7 mouse cellular contexts compared by ENCODE assay signal in the genomic region with DNA sequence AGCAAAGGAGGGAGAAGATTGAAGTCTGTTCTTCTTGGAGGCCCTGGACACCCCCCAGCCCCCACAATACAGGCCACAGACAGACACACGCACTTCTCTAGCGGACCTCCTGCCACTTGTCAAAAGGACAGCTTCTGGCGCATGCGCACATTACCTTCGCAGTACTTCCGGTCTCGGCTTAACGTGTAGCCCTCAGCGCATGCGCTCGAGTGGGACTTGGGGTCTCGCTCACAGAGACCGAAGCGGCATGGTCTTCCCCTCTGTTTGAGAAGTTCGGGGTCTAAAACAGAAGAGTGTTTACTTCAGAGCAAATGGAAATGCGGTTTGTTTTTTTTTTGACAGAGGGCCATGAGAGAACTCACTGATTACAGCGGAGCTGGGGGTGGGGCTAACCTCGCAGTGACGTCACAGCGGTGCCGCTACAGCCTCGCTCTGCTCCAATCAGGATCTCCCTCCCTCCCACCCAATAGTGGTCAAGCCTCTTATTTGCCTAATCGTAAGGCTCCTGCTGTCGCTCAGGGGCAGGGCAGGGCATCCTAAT. TPM values are rescaled to one million over a fixed set of nuclear protein-coding genes. Genes with fewer than 3 reads are reported as not detected.
DNase-seq lines count a peak whose midpoint lies in the region; ATAC-seq lines count a peak whose summit lies in the region.

No protein-coding gene starts in this region.

- under 1% methylated on average over 24 of the region's 24 CpGs for WGBS in embryonic facial prominence, embryonic 12.5 days
- under 1% methylated on average over 24 of the region's 24 CpGs for WGBS in limb, embryonic 11.5 days
- whole genome bisulfite sequencing in midbrain, embryonic 14.5 days: 2% methylated on average over 24 of the region's 24 CpGs

- H3K4me2 ChIP-seq in embryonic facial prominence, embryonic 12.5 days (replicated peaks): peak overlapping the region; percentile 71
- H3K4me2 ChIP-seq in limb, embryonic 11.5 days (ENCODE audit: low read depth, severe bottlenecking): peak overlapping the region; percentile 52
- H3K4me2 ChIP-seq in midbrain, embryonic 14.5 days (ENCODE audit: low read length): peak overlapping the region; percentile 65

- no peaks in the 10 kb centered on the region for H3K27me3 ChIP-seq in embryonic facial prominence, embryonic 12.5 days
- H3K27me3 ChIP-seq in limb, embryonic 11.5 days (ENCODE audit: control insufficient read depth, insufficient read depth, low read length): no peaks in the 10 kb centered on the region
- no peaks in the 10 kb centered on the region for H3K27me3 ChIP-seq in midbrain, embryonic 14.5 days (ENCODE audit: control insufficient read depth, insufficient read depth, low read length)

- peak; percentile 92 for DNase-seq in adrenal gland, postnatal 25 days
- DNase-seq in heart, adult 11 months: peak; percentile 99
- peak; percentile 94 for DNase-seq in kidney, adult 18-20 months
- DNase-seq in limb, embryonic 11.5 days (ENCODE audit: low spot score): peak; percentile 94
- DNase-seq in midbrain, embryonic 14.5 days: peak; percentile 99
- peak; percentile 87 to 89 for DNase-seq in spleen, adult 18-20 months

- H3K9ac ChIP-seq in embryonic facial prominence, embryonic 12.5 days: peak overlapping the region; percentile 53
- peak overlapping the region; percentile 36; the same call in 1 of the 2 replicates for H3K9ac ChIP-seq in limb, embryonic 11.5 days (ENCODE audit: low read length)
- peak overlapping the region; percentile 34 for H3K9ac ChIP-seq in midbrain, embryonic 14.5 days (replicated peaks; ENCODE audit: low read length)

- H3K36me3 ChIP-seq in embryonic facial prominence, embryonic 12.5 days: no peaks in the 10 kb centered on the region
- H3K36me3 ChIP-seq in limb, embryonic 11.5 days (ENCODE audit: control insufficient read depth, insufficient read depth, low read length): no peaks in the 10 kb centered on the region
- no peaks in the 10 kb centered on the region for H3K36me3 ChIP-seq in midbrain, embryonic 14.5 days (ENCODE audit: control insufficient read depth, insufficient read depth, low read length)

- H3K27ac ChIP-seq in embryonic facial prominence, embryonic 12.5 days: peak overlapping the region; percentile 72
- no peak overlapping the region for H3K27ac ChIP-seq in limb, embryonic 11.5 days (replicated peaks; ENCODE audit: low read depth, low read length)
- peak overlapping the region; percentile 75 for H3K27ac ChIP-seq in midbrain, embryonic 14.5 days (replicated peaks; ENCODE audit: low read depth, low read length)

- ATAC-seq in embryonic facial prominence, embryonic 12.5 days (ENCODE audit: insufficient number of reproducible peaks, insufficient read depth, low FRiP score, low TSS enrichment): peak; percentile 96
- peak; percentile 96 for ATAC-seq in limb, embryonic 11.5 days (ENCODE audit: insufficient number of reproducible peaks, low FRiP score, low TSS enrichment, low read depth)
- peak; percentile 98 for ATAC-seq in midbrain, embryonic 14.5 days (ENCODE audit: low FRiP score, low TSS enrichment)

- peaks cover 3% of the 10 kb centered on the region; the same call in 1 of the 2 replicates for H3K4me1 ChIP-seq in embryonic facial prominence, embryonic 12.5 days
- H3K4me1 ChIP-seq in limb, embryonic 11.5 days (ENCODE audit: control insufficient read depth, insufficient read depth, low read length): no peaks in the 10 kb centered on the region
- H3K4me1 ChIP-seq in midbrain, embryonic 14.5 days (ENCODE audit: control insufficient read depth, insufficient read depth, low read length): peaks cover 4% of the 10 kb centered on the region

- H3K4me3 ChIP-seq in embryonic facial prominence, embryonic 12.5 days: peak overlapping the region; percentile 46
- H3K4me3 ChIP-seq in limb, embryonic 11.5 days (ENCODE audit: low read depth, low read length): peak overlapping the region; percentile 47
- peak overlapping the region; percentile 42 for H3K4me3 ChIP-seq in midbrain, embryonic 14.5 days (replicated peaks; ENCODE audit: low read depth, low read length)

- no peaks in the 10 kb centered on the region for H3K9me3 ChIP-seq in embryonic facial prominence, embryonic 12.5 days
- no peaks in the 10 kb centered on the region for H3K9me3 ChIP-seq in limb, embryonic 11.5 days (ENCODE audit: control insufficient read depth, low read length)
- no peaks in the 10 kb centered on the region for H3K9me3 ChIP-seq in midbrain, embryonic 14.5 days (ENCODE audit: control insufficient read depth, low read length)

RNA-seq across cellular contexts. Expression of gene Egf, which starts 30.1 kb away (rescaled TPM):
- total RNA-seq in adrenal gland, postnatal 25 days (2021): 1.6 and 1.8 TPM in 2 replicates
- polyA plus RNA-seq in embryonic facial prominence, embryonic 12.5 days (2016; fragmentation: Nextera tagmentation; extraction: Ambion mirVana): 2.0 and 2.7 TPM in 2 replicates
- 0.92 and 0.94 TPM in 2 replicates for polyA plus RNA-seq in limb, embryonic 11.5 days (2014; fragmentation: Nextera tagmentation; extraction: Ambion mirVana)
- 1.8 TPM in 2 replicates for polyA plus RNA-seq in midbrain, embryonic 14.5 days (2014; fragmentation: Nextera tagmentation; extraction: Ambion mirVana)
